Mouse (Mus musculus): Measurements from ENCODE around the gene Fxyd1.

The Fxyd1 gene

GRCm38 (mm10) chr7:31052636-31053434, 4.2 kb downstream of the Fxyd1 start:
- in situ Hi-C loops (cut with MboI) = no loop called here

GRCm38 (mm10) chr7:31052251-31052635, 4.8 kb downstream of the Fxyd1 start:
- in situ Hi-C loops (cut with MboI) = no loop called here

GRCm38 (mm10) chr7:31051321-31052021, 5.5 kb downstream of the Fxyd1 start, which contains the start of gene Fxyd7:
Gene Fxyd7 (minus strand): TSS chr7:31051467.
- in situ Hi-C loops (cut with MboI) = no loop called here

DNA sequence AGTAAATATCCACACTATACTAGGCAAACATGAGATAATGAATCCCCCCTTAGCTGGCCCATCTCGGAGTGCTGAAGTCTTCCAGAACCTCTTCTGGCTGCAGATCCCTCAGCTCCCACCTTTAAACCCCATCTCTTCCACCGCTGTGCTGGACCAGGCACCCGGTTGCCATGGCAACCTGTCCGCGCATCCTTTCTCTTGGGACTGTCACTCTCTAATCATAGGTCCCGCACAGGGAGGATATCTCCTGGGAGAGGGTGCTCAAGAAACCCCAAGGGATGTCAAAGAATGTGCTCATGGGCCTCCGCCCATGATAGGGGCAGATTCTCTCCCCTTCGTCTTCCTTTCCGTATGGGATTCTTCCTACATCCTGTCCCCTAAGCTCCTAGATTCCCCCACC, 6.1 kb downstream of the Fxyd1 start:
- in situ Hi-C loops (cut with MboI) = no loop called here

DNA sequence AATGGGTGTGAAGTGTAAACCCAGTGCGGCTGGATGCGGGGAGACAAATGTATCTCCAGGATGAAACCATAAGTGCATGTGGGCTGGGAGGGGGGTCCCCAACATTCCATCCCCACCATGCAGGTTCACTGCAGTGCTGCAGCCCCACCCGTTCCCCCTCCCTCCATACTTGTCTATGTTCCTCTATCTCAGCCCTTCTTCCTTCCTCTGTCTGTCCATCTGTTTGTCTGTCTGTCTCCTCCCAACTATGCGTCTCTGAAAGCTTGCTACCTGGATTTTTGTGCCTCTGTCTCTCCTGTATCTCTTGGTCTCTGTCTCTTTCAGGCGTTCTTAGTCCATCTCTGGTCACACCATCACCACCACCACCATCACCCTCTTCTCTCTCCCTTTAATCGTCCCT, 6.5 kb downstream of the Fxyd1 start:
- in situ Hi-C loops (cut with MboI) = no loop called here

DNA sequence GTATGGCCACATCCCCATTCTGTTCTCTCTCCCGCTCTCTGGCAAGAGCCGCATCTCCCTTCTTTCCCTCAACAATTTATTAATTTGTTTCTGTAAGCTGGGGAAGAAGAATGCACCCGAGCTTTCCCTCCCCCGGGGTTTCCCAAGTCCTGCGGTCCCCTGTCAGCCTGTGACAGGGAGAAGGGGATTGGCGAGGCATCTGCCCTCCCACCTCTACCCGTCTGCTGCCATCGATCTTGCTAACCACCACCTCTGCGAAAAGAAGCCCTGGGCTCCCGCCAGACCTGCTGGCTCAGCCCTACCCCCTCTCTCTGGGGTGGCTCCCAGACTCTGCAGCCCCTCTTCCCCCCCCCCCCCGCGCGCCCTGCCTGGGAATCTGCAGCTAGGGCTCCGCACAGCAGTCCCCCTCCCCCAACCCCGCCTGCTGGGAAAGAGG, 7.1 kb downstream of the Fxyd1 start:
- in situ Hi-C loops (cut with MboI) = no loop called here

DNA sequence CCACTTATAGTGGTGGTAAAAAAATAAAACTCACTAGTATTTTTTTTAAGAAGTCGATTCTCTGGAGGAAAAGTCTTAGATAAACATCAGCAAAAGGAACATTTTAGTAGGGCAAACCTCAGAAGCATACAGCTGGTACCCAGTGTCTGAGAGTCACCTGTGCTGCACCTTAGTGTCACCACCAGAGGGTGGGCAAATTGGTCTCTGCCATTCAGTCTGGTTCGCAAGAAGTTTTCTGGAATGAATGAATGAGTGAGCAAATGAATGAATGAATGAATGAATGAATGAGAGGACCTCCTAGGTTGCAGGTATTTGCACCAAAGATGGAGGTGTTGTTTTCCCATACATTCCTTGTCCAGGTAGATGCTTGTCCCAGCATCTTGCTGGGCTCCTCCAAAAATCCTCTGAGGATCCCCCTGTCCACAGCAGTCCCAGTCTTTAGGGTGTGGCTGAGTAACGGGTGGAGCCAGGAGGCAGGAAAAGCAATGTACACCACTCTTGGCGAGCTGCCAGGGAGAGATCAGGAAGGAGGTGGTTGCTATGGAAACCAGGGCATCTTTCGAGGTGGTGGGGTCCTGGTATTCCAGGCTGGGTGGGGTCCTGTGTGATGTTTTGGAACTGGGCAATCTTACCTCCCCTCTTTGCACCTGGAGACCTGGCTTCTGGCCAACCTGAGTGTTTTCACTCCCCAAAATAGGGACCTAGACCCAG, 7.7 kb downstream of the Fxyd1 start:
- in situ Hi-C loops (cut with MboI) = no loop called here

DNA sequence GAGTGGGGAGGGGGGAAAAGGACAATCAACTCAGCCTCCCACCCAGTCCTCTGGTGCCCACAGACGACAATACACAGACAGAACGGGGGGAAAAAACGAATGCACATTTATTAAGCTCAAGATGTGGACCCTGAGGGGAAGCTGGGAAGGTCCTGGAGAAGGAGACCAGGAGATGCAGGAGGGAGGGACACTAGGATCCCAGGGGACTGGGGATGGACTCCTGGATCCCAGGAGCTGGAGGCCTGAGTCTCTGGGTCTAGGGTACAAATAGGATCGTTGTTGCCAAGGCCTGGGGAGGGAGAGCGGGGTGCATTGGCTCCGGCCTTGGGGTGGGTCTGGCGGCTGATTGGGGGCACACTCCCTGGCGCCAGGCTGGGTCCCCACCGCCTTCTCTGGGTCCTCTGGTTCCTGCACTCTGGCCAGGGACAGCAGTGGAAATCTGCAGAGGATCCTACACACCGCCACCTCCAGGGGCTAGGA, 14.5 kb downstream of the Fxyd1 start, which contains the start of gene Fxyd5:
Gene Fxyd5, minus strand, starts transcription at position 51 of the 480 bp plus-strand sequence.
- in situ Hi-C loops (cut with MboI) = no loop called here

DNA sequence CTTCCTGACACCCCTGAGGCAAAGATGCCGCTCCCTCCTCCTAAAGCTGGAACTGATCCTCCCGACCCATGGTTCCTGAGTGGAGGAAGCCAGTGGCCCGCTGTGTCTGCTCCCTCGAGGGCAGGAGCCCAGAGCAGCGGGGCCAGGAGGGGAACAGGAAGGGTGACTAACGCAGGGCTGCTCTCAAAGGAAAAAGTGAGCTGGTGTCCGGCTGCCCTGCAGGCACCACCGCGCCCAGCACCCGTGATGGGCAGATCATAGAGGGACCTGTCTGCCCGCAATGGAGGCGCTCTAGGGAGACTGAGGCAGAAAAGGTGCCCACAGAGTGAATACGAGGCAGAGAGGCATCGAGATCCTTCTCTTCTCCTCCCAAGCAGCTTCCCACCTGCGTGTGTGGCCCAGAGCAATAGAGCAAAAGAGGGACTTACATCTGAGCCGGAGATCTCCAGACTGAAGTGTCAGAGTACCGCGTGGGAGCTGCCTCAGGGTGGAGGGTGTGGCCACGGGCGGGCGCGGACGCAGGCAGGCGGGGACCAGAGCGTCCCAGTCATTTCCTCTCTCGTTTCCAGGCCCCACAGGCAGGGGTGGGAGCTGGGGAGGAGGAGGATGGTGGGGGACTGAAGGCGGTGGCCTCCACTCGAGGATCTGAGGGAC, 15.2 kb downstream of the Fxyd1 start:
- in situ Hi-C loops (cut with MboI) = no loop called here

DNA sequence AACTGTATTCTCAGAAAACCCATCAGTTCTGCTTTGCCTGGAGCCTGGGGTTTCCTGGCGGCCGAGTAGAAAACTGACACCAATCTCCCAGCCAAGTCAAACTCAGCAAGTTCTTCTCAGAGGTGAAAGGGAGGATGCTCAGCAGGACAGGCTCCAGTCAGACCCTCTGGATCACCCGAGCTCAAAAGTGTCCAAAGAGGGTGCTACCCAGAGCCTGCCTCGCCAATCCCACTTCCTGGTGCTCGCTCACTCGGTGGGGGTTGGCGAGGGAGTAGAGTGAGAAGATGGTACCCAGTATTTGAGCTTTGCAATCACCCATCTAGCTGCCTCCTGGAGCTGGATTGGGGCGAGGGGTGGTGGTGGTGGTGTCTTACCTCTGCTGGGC, 16.0 kb downstream of the Fxyd1 start:
- in situ Hi-C loops (cut with MboI) = no loop called here

DNA sequence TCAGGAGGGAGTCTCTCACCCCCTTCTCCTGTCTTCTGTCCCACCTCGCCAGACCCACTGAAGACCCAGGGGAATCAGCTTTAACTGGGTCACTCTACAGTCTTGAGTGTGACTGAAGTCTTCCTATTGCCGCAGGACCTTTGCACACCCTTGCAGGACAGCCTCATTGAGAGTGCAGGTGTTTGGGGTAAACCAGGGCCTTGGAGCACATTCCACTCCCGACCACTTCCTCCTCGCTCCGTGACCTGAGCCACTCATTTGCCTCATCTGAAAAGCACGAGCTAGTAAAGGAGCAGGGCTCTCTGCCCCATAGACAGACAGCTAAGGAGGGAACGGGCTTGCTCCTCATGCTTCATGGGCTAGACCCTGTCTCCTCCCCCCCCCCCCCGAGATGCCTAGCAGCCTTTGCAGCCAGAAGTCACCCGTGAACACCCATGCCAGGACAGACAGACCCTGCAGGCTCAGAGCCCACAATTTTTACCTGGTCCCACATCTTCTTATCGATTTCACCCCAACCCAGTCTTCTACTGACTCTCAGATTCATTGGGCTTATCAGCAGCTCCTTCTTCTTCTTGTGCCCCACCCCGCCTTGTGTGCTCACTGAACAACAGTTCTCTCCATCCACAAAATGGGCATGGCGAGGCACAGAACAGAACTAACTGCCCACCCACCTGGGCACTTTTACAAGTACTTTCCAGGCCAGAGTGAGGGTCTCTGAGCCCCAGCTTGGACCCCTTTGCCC, 16.5 kb downstream of the Fxyd1 start:
- in situ Hi-C loops (cut with MboI) = no loop called here

DNA sequence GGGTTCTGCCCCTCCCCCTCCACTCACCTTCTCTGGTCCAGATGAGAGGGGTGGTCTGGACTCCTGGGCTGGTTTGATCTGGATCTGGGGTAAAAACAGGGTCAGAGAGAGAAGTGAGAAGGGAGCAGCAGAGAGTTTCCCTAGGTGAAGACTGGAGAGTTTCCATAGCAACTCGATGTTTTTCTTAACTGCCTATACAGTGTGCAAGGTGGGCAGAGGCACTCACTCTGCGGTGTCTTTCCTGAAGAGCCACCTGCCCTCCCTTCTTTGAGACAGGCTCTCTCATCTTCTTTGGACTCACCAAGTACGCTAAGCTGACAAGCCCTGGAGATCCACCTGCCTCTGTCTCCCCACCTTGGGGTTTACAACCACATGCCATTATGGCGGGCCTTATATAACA, 18.0 kb downstream of the Fxyd1 start:
- in situ Hi-C loops (cut with MboI) = no loop called here

GRCm38 (mm10) chr7:31037675-31038074, 19.3 kb downstream of the Fxyd1 start:
- in situ Hi-C loops (cut with MboI) = no loop called here

DNA sequence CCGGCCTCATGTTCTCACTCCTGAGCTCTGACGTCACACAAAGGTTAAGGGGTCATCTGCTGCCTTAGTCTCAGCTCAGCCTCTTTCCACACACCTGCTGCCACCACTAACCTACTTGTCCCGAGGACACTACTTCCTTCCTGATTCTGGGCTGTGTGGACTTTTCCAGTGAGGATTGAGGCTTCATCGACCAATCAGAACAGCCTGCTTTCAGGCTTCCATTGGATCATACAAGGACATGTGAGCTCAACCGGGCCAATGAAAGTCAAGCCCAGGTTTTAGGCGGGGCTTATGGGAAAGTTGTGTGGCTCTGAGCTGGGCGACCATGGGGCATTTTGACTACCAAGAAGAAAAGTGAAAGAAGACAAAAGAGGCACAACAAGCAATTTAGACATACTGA, 20.1 kb downstream of the Fxyd1 start:
- in situ Hi-C loops (cut with MboI) = no loop called here

DNA sequence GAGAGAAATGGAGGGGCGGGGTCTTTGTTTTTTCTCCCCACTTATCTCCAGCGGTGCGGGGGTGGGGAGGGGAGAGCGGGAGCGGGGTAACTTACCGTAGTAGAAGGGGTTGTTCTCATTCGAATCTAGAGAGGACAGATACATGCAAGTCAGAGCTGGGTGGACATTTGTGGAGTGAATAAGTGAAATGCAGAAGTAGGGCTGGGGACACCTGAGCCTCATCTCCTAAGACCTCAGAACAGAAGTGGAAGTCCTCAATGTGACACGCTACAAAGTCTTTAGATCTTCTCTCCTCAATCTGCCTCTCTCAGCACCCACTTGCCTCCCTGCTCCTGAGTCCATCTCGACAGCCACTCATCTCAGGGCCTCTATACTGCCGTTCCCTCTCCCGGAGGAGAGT, 21.7 kb downstream of the Fxyd1 start:
- in situ Hi-C loops (cut with MboI) = no loop called here

DNA sequence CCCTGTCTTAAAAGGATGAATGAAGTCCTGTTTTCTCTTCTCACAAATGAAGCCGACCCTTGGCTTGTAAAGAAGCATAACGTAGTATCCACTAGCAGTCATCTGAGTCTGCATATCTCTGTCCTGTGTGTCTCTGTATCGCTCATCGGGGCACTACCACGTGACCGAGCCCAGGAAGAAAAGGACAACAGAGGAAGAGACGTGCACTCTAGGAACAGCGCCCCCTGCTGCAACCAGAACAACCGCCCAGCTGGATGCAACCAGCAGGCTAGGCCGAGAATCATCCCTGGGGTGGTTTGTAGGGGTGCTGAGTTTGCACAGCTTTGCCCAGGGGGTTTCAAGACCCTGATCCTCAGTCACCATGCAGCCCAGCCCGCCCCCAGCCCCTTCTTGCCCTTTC, 22.2 kb downstream of the Fxyd1 start:
- in situ Hi-C loops (cut with MboI) = no loop called here

GRCm38 (mm10) chr7:31033409-31034165, 23.4 kb downstream of the Fxyd1 start:
- in situ Hi-C loops (cut with MboI) = no loop called here

DNA sequence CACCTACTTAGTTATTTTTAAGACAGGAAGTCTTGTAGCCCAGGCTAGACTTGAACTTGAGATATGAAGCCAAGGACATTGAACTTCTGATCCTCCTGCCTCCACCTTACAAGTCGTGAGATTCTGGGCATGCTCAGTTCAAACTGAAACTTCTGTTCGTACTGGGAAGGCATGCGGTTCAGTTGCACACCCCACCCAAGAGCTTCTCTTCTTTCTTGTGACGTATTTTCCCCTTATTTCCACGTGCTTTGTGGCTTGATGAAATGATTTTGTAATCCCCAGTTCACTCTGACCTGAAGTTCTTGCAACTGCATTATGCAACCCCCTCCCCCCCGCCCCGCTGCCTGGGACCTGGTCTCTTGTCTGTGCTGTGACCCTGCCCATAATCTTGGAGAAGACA, 25.3 kb downstream of the Fxyd1 start:
- in situ Hi-C loops (cut with MboI) = no loop called here

DNA sequence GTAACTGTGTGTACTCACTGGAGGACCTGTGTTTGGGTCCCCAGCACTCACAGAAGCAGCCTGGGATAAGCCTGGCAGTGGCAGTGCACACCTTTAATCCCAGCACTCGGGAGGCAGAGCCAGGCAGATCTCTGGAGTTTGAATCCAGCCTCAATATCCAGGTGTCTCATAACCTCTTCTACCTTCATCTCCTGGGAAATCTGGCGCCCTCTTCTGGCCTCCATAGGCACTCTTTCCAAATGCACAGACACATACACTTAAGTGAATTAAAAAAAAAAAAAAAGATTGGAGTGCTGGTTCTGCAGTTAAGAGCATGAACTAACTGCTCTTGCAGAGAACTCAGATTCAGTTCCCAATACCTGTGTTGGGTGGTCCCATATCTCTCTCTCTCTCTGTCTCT, 26.3 kb downstream of the Fxyd1 start:
- in situ Hi-C loops (cut with MboI) = no loop called here

- in situ Hi-C loops (cut with MboI) = no loop called here
Measured at GRCm38 (mm10) chr7:31028609-31029008, 28.4 kb downstream of the Fxyd1 start.
